Mouse (Mus musculus) ovary, postnatal 10 days (tissue): ENCODE measurements around the gene Tacc2.
"Not testable (repeated sequence)": the region's sequence is repeated elsewhere in the genome, so short reads cannot be mapped to it uniquely, and the experiment has no call there.

Experiments used
- DNase-seq: peaks from one replicate; pipeline ENCODE4 v3.0.0; 2022; ENCODE audit warnings: low spot score

Gene Tacc2

GRCm38 (mm10) chr7:130577388-130578003 is at the start of gene Tacc2:
Gene Tacc2, plus strand, starts transcription at chr7:130577438.
- DNase-seq = no peak

GRCm38 (mm10) chr7:130531138-130531537 is 46.1 kb upstream of the Tacc2 start:
- not testable (repeated sequence) for DNase-seq

GRCm38 (mm10) chr7:130533316-130534260 is 43.6 kb upstream of the Tacc2 start:
- DNase-seq = peak; percentile 81

GRCm38 (mm10) chr7:130535174-130535573 is 42.1 kb upstream of the Tacc2 start:
- no peak for DNase-seq

GRCm38 (mm10) chr7:130537068-130537467 is 40.2 kb upstream of the Tacc2 start:
- DNase-seq = no peak

- DNase-seq = no peak
These were observed 37.1 kb upstream of the Tacc2 start for GRCm38 (mm10) chr7:130540176-130540575.

- DNase-seq = no peak
These were observed 34.1 kb upstream of the Tacc2 start for GRCm38 (mm10) chr7:130543181-130543580.

GRCm38 (mm10) chr7:130545401-130545800 is 31.8 kb upstream of the Tacc2 start:
- DNase-seq = no peak

GRCm38 (mm10) chr7:130545893-130546292 is 31.3 kb upstream of the Tacc2 start:
- no peak for DNase-seq

GRCm38 (mm10) chr7:130546421-130546790 is 30.8 kb upstream of the Tacc2 start:
- DNase-seq = no peak

- peak; percentile 84 for DNase-seq
These were observed 30.3 kb upstream of the Tacc2 start for GRCm38 (mm10) chr7:130546791-130547484.

GRCm38 (mm10) chr7:130547635-130548175 is 29.5 kb upstream of the Tacc2 start:
- DNase-seq = no peak

- DNase-seq = no peak
These were observed 24.5 kb upstream of the Tacc2 start for GRCm38 (mm10) chr7:130552780-130553179.

GRCm38 (mm10) chr7:130553321-130553720 is 23.9 kb upstream of the Tacc2 start:
- no peak for DNase-seq

GRCm38 (mm10) chr7:130555597-130555996 is 21.6 kb upstream of the Tacc2 start:
- no peak for DNase-seq

- DNase-seq = no peak
These were observed 18.6 kb upstream of the Tacc2 start for GRCm38 (mm10) chr7:130558592-130558991.

GRCm38 (mm10) chr7:130560933-130561332 is 16.3 kb upstream of the Tacc2 start:
- no peak for DNase-seq

- DNase-seq = no peak
These were observed 14.0 kb upstream of the Tacc2 start for GRCm38 (mm10) chr7:130563276-130563675.

GRCm38 (mm10) chr7:130563880-130564279 is 13.4 kb upstream of the Tacc2 start:
- DNase-seq = no peak

GRCm38 (mm10) chr7:130564596-130564995 is 12.6 kb upstream of the Tacc2 start:
- no peak for DNase-seq

- DNase-seq = no peak
These were observed 8.3 kb upstream of the Tacc2 start for GRCm38 (mm10) chr7:130568783-130569436.

- DNase-seq = no peak
These were observed 6.8 kb upstream of the Tacc2 start for GRCm38 (mm10) chr7:130570472-130570871.
